Mouse (Mus musculus) granulocyte monocyte progenitor cell, adult 5-6 weeks (primary cell): Measurements from ENCODE around the gene Afg3l1. TPM values are rescaled to one million over a fixed set of nuclear protein-coding genes. Genes with fewer than 3 reads are reported as not detected.
"Not testable (repeated sequence)": the region's sequence is repeated elsewhere in the genome, so short reads cannot be mapped to it uniquely, and the experiment has no call there.

Source experiments
- ATAC-seq: replicated peaks from 2 replicates; pipeline ENCODE4 v1.8.0; 2016; ENCODE audit warnings: mild to moderate bottlenecking, moderate TSS enrichment, inconsistent platforms; ENCODE audit not compliant: poor library complexity, severe bottlenecking
- total RNA-seq, 2 experiments: library from RNA; stranded (forward) in 1 of 2; stranded (reverse) in 1 of 2; fragments of 200-712, 200-1000 nt in 1 of 2; fragments of >200 nt in 1 of 2; fragmentation: Nextera tagmentation in 1 of 2; gene quantifications; 2 replicates each; pipeline ENCODE4 v1.2.3; 2014 to 2017

Gene Afg3l1
- total RNA-seq, 2 experiments from 2014 or later: 21.2 to 42.1 TPM

- ATAC-seq: peak; percentile 30
Measured at GRCm38 (mm10) chr8:123454559-123454958, 23.1 kb upstream of the Afg3l1 start.

GRCm38 (mm10) chr8:123463651-123464050, 14.1 kb upstream of the Afg3l1 start:
- ATAC-seq: no peak

- ATAC-seq: no peak
Measured at GRCm38 (mm10) chr8:123467476-123467875, 10.2 kb upstream of the Afg3l1 start.

- ATAC-seq: not testable (repeated sequence)
Measured at GRCm38 (mm10) chr8:123472991-123473390, 4.7 kb upstream of the Afg3l1 start.

- ATAC-seq: not testable (repeated sequence)
Measured at GRCm38 (mm10) chr8:123474549-123474948, 3.2 kb upstream of the Afg3l1 start.

- ATAC-seq: no peak; the same call in 1 of the 2 replicates
Measured at GRCm38 (mm10) chr8:123476911-123477736, 579 bp upstream of the Afg3l1 start.

- peak; percentile 64 for ATAC-seq
Measured at GRCm38 (mm10) chr8:123478456-123479218, 934 bp downstream of the Afg3l1 start.

- ATAC-seq: no peak
Measured at GRCm38 (mm10) chr8:123482627-123483026, 4.9 kb downstream of the Afg3l1 start.

- ATAC-seq: peak; percentile 83
Measured at GRCm38 (mm10) chr8:123491280-123492075, 13.8 kb downstream of the Afg3l1 start.

GRCm38 (mm10) chr8:123492898-123493297, 15.2 kb downstream of the Afg3l1 start:
- ATAC-seq: no peak

GRCm38 (mm10) chr8:123497699-123498098, 20.0 kb downstream of the Afg3l1 start:
- ATAC-seq: no peak

GRCm38 (mm10) chr8:123498963-123499362, 21.3 kb downstream of the Afg3l1 start:
- no peak for ATAC-seq

GRCm38 (mm10) chr8:123499556-123499955, 21.9 kb downstream of the Afg3l1 start:
- ATAC-seq: no peak

- ATAC-seq: no peak
Measured at GRCm38 (mm10) chr8:123502192-123502591, 24.5 kb downstream of the Afg3l1 start.

- ATAC-seq: no peak
Measured at GRCm38 (mm10) chr8:123503801-123504467, 26.2 kb downstream of the Afg3l1 start.

GRCm38 (mm10) chr8:123504591-123505195, 27.0 kb downstream of the Afg3l1 start:
- ATAC-seq: no peak

- no peak for ATAC-seq
Measured at GRCm38 (mm10) chr8:123505267-123505666, 27.6 kb downstream of the Afg3l1 start.

- ATAC-seq: no peak
Measured at GRCm38 (mm10) chr8:123505695-123506094, 28.0 kb downstream of the Afg3l1 start.

GRCm38 (mm10) chr8:123507153-123507552, 29.4 kb downstream of the Afg3l1 start:
- no peak for ATAC-seq

- ATAC-seq: no peak
Measured at GRCm38 (mm10) chr8:123510819-123511218, 33.1 kb downstream of the Afg3l1 start.
